Mouse (Mus musculus) lung, adult 2 months (tissue): ENCODE data around the gene Camk1d.

Experiments
- CTCF ChIP-seq: fragments of 200-500 bp; IDR thresholded peaks from 2 replicates; pipeline ENCODE4 v1.5.1; 2011; ENCODE audit warnings: mild to moderate bottlenecking, low read length, control low read depth; ENCODE audit not compliant: insufficient read depth
- POLR2A ChIP-seq: fragments of 200-500 bp; IDR thresholded peaks from 2 replicates; pipeline ENCODE4 v1.6.1; 2011; ENCODE audit warnings: low read depth, mild to moderate bottlenecking, control low read depth, low read length, borderline replicate concordance; ENCODE audit errors: extremely low read depth

- TF ChIP-seq CTCF, result no peak
- TF ChIP-seq POLR2A, result no peak
Measured at GRCm38 (mm10) chr2:5454830-5455229, 259.5 kb downstream of the Camk1d start.
